22 mouse cellular contexts compared by ENCODE assay signal in the genomic region with DNA sequence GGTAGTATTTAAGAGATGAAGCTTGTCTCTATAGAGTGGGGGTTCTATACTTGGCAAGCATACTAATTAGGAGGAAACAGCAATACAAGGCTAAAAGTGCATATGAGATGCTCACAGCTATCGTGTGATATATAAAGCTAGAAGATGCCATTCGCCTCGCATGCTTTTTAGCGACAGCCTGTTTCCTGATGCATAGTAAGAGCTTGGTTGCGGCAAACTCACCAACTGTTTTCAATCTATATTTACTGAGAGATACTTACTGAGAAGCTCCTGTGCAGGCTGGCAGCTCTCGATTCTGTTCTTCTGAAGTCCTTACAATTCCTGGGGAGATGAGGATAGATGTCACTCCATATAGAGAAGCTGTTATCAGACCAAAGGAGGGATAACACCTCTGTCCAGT. TPM values are rescaled to one million over a fixed set of nuclear protein-coding genes. Genes with fewer than 3 reads are reported as not detected.
DNase-seq lines count a peak whose midpoint lies in the region; ATAC-seq and TF ChIP-seq lines count a peak whose summit lies in the region.
"Had no signal": no experiment of that assay in that cellular context is flagged by ENCODE, and none has a peak within 500 bp of the region (broad histone marks: within the 10 kb centered on the region; RNA-seq: fewer than 3 reads in every experiment).

No protein-coding gene starts in this region.

- TF ChIP-seq CTCF in kidney, postnatal 0 days (IDR thresholded peaks at IDR 0.05; ENCODE audit: low read depth) = no peak

- H3K4me2 ChIP-seq in forebrain, embryonic 15.5 days (replicated peaks) = no peak overlapping the region; the same call in 1 of the 2 replicates
- H3K4me2 ChIP-seq in forebrain, embryonic 11.5 days (ENCODE audit: low read depth, low read length, severe bottlenecking) = no peak overlapping the region
- 0 out of 2 replicates have a peak overlapping the region, but pooled peaks have one; percentile 15 for H3K4me2 ChIP-seq in kidney, postnatal 0 days (ENCODE audit: low read length)
- H3K4me2 ChIP-seq: heart, embryonic 13.5 days; hindbrain, embryonic 12.5 days had no signal

- peak overlapping the region; percentile 79 for H3K27ac ChIP-seq in forebrain, embryonic 15.5 days (replicated peaks)
- H3K27ac ChIP-seq in forebrain, embryonic 11.5 days (ENCODE audit: low read depth, low read length) = no peak overlapping the region
- no peak overlapping the region for H3K27ac ChIP-seq in kidney, postnatal 0 days
- H3K27ac ChIP-seq in hindbrain, embryonic 10.5 days = no peak overlapping the region
- H3K27ac ChIP-seq: embryonic facial prominence, embryonic 10.5 days; heart, embryonic 13.5 days; hindbrain, embryonic 12.5 days had no signal

- DNase-seq in forebrain, embryonic 11.5 days (ENCODE audit: low spot score) = no peak
- no peak for DNase-seq in kidney, postnatal 0 days (ENCODE audit: low spot score)
- DNase-seq in kidney, adult 18-20 months = no peak
- peak; percentile 6 for DNase-seq in right cerebral cortex, postnatal 14 days
- no peak for DNase-seq in right cerebral cortex, adult 18-20 months
- no peak for DNase-seq in hindbrain, embryonic 10.5 days (ENCODE audit: low spot score)
- DNase-seq: adrenal gland, postnatal 14 days; cerebellum, adult 2 months; cerebellum, postnatal 10 days; gastrocnemius, postnatal 36 days; heart, adult 11 months; heart, postnatal 36 days had no signal

- H3K4me3 ChIP-seq in forebrain, embryonic 15.5 days = no peak overlapping the region
- H3K4me3 ChIP-seq in forebrain, embryonic 11.5 days (ENCODE audit: low read depth, low read length) = no peak overlapping the region
- H3K4me3 ChIP-seq in kidney, postnatal 0 days (replicated peaks; ENCODE audit: low read depth, low read length) = no peak overlapping the region
- no peak overlapping the region for H3K4me3 ChIP-seq in hindbrain, embryonic 10.5 days
- H3K4me3 ChIP-seq: embryonic facial prominence, embryonic 10.5 days; heart, embryonic 13.5 days; hindbrain, embryonic 12.5 days had no signal

- no peak for ATAC-seq in forebrain, embryonic 15.5 days (replicated peaks)
- ATAC-seq in forebrain, embryonic 11.5 days (replicated peaks; ENCODE audit: low FRiP score) = no peak
- no peak for ATAC-seq in kidney, postnatal 0 days (replicated peaks; ENCODE audit: low FRiP score, low read depth)
- ATAC-seq: activated CD4-positive, CD25-positive, alpha-beta regulatory T cell, adult 4 months; hindbrain, embryonic 16.5 days; inflammation-experienced regulatory T-cells, adult 6 months; Patski had no signal

- H3K9ac ChIP-seq in forebrain, embryonic 15.5 days (replicated peaks) = no peak overlapping the region
- no peak overlapping the region for H3K9ac ChIP-seq in forebrain, embryonic 11.5 days (ENCODE audit: low read length)
- no peak overlapping the region for H3K9ac ChIP-seq in kidney, postnatal 0 days (ENCODE audit: low read depth, low read length)
- H3K9ac ChIP-seq: heart, embryonic 13.5 days; hindbrain, embryonic 12.5 days had no signal

- 65% methylated on average over 6 of the region's 6 CpGs for WGBS in forebrain, embryonic 15.5 days
- 94% methylated on average over 6 of the region's 6 CpGs for WGBS in forebrain, embryonic 11.5 days
- WGBS in kidney, postnatal 0 days = 75% methylated on average over 6 of the region's 6 CpGs
- 88% methylated on average over 6 of the region's 6 CpGs for WGBS in hindbrain, embryonic 10.5 days

- H3K9me3 ChIP-seq in forebrain, embryonic 15.5 days = no peaks in the 10 kb centered on the region
- no peaks in the 10 kb centered on the region for H3K9me3 ChIP-seq in forebrain, embryonic 11.5 days (ENCODE audit: control insufficient read depth, low read length)
- no peaks in the 10 kb centered on the region for H3K9me3 ChIP-seq in kidney, postnatal 0 days (replicated peaks; ENCODE audit: low read length)
- H3K9me3 ChIP-seq in hindbrain, embryonic 10.5 days = no peaks in the 10 kb centered on the region
- H3K9me3 ChIP-seq: embryonic facial prominence, embryonic 10.5 days; heart, embryonic 13.5 days; hindbrain, embryonic 12.5 days had no signal

- H3K27me3 ChIP-seq in forebrain, embryonic 15.5 days = no peaks in the 10 kb centered on the region
- H3K27me3 ChIP-seq in forebrain, embryonic 11.5 days (ENCODE audit: control insufficient read depth, insufficient read depth, low read length) = no peaks in the 10 kb centered on the region
- H3K27me3 ChIP-seq in kidney, postnatal 0 days (ENCODE audit: insufficient read depth, low read length) = no peaks in the 10 kb centered on the region
- no peaks in the 10 kb centered on the region for H3K27me3 ChIP-seq in hindbrain, embryonic 10.5 days (ENCODE audit: insufficient read depth, poor library complexity, severe bottlenecking)
- H3K27me3 ChIP-seq: hindbrain, embryonic 12.5 days had no signal

- H3K36me3 ChIP-seq in forebrain, embryonic 15.5 days = no peaks in the 10 kb centered on the region
- H3K36me3 ChIP-seq in forebrain, embryonic 11.5 days (ENCODE audit: control insufficient read depth, insufficient read depth, low read length) = no peaks in the 10 kb centered on the region
- H3K36me3 ChIP-seq in kidney, postnatal 0 days (ENCODE audit: insufficient read depth, low read length) = no peaks in the 10 kb centered on the region
- no peaks in the 10 kb centered on the region for H3K36me3 ChIP-seq in hindbrain, embryonic 10.5 days
- H3K36me3 ChIP-seq: embryonic facial prominence, embryonic 10.5 days; heart, embryonic 13.5 days; hindbrain, embryonic 12.5 days had no signal

- peaks cover 24% of the 10 kb centered on the region for H3K4me1 ChIP-seq in forebrain, embryonic 15.5 days
- H3K4me1 ChIP-seq in forebrain, embryonic 11.5 days (replicated peaks; ENCODE audit: control insufficient read depth, insufficient read depth, low read length) = no peaks in the 10 kb centered on the region
- no peaks in the 10 kb centered on the region; the same call in 1 of the 2 replicates for H3K4me1 ChIP-seq in kidney, postnatal 0 days (replicated peaks; ENCODE audit: insufficient read depth, low read length)
- H3K4me1 ChIP-seq in hindbrain, embryonic 10.5 days (replicated peaks) = peaks cover 6% of the 10 kb centered on the region

RNA-seq across cellular contexts. Expression of a gene that starts 4.5 kb away (rescaled TPM):
- polyA plus RNA-seq in forebrain, embryonic 15.5 days (2015; fragmentation: Nextera tagmentation; extraction: Ambion mirVana) = 55.2 and 62.9 TPM in 2 replicates
- 35.3 and 40.6 TPM in 2 replicates for polyA plus RNA-seq in forebrain, embryonic 11.5 days (2014; fragmentation: Nextera tagmentation; extraction: Ambion mirVana)
- 27.1 and 28.0 TPM in 2 replicates for polyA plus RNA-seq in kidney, postnatal 0 days (2015; fragmentation: Nextera tagmentation; extraction: Ambion mirVana)
- polyA plus RNA-seq in hindbrain, embryonic 10.5 days (2016; fragmentation: Nextera tagmentation; extraction: Ambion mirVana) = 32.2 and 36.0 TPM in 2 replicates

RNA-seq across cellular contexts. Expression of a gene that starts 37.6 kb away (rescaled TPM):
- polyA plus RNA-seq in forebrain, embryonic 15.5 days (2015; fragmentation: Nextera tagmentation; extraction: Ambion mirVana) = 0.23 TPM in 1 of 2 replicates, not detected in the other
- not detected in 2 replicates for polyA plus RNA-seq in forebrain, embryonic 11.5 days (2014; fragmentation: Nextera tagmentation; extraction: Ambion mirVana)
- polyA plus RNA-seq in kidney, postnatal 0 days (2015; fragmentation: Nextera tagmentation; extraction: Ambion mirVana) = 23.6 and 26.3 TPM in 2 replicates
- polyA plus RNA-seq in hindbrain, embryonic 10.5 days (2016; fragmentation: Nextera tagmentation; extraction: Ambion mirVana) = not detected in 2 replicates
- polyA plus RNA-seq: activated CD4-positive, CD25-positive, alpha-beta regulatory T cell, adult 4 months; cerebellum, adult 2 months; embryonic facial prominence, embryonic 10.5 days; embryonic facial prominence, embryonic 14.5 days; heart, postnatal 0 days; hindbrain, embryonic 12.5 days; hindbrain, embryonic 16.5 days; inflammation-experienced regulatory T-cells, adult 6 months; Patski had no signal

Comparison
In these comparisons a context has a peak if more than half of its experiments do, and no peak if none do; other contexts are left out.
1. RNA of a gene that starts 37.6 kb away (polyA plus RNA-seq): 23.6 to 26.3 TPM in kidney, postnatal 0 days; not detected in forebrain, embryonic 11.5 days, 0.23 TPM in forebrain, embryonic 15.5 days and not detected in hindbrain, embryonic 10.5 days; every median in the first group is over 10 times any median in the second.